Mouse (Mus musculus) megakaryocyte, embryonic 14.5 days (primary cell): Measurements from ENCODE around the gene 9530003J23Rik.

ENCODE experiments used
- FLI1 ChIP-seq: IDR thresholded peaks from 2 replicates; pipeline ENCODE4 v1.6.1; 2012; ENCODE audit warnings: low read length, inconsistent platforms, mixed read lengths
- GATA1 ChIP-seq: IDR thresholded peaks from 3 replicates; pipeline ENCODE4 v1.6.1; 2012; ENCODE audit warnings: mixed read lengths, low read length, inconsistent platforms, borderline replicate concordance

GRCm38 (mm10) chr10:117281381-117281920 lies 42.9 kb upstream of the 9530003J23Rik start:
- TF ChIP-seq GATA1 (no peak), FLI1 (no peak)
